Mouse (Mus musculus) forebrain, postnatal 0 days (tissue): ENCODE results near the gene Itih3. TPM values are rescaled to one million over a fixed set of nuclear protein-coding genes. Genes with fewer than 3 reads are reported as not detected.
A peak's percentile ranks its signal among the peaks of the same experiment; 100 is the strongest.

ENCODE experiments used
- ATAC-seq: fragments of 200-750 bp; cut with Nextera tagmentation; 2 replicates; pipeline ENCODE4 v1.8.0; 2017; ENCODE audit warnings: mild to moderate bottlenecking, moderate library complexity
- DNase-seq: peaks from one replicate; pipeline ENCODE4 v3.0.0-alpha.2; 2015
- H3K27ac ChIP-seq: fragments of 300-500 bp; sonication (generic); 2 replicates; pipeline ENCODE4 v1.5.1; 2014; ENCODE audit warnings: low read depth, mild to moderate bottlenecking, antibody characterized with exemption, low read length, moderate library complexity, mixed read lengths
- H3K27me3 ChIP-seq: fragments of 300-500 bp; sonication (generic); 2 replicates; pipeline ENCODE4 v1.6.1; 2014; ENCODE audit warnings: mild to moderate bottlenecking, low read length, mixed read lengths; ENCODE audit not compliant: insufficient read depth
- H3K36me3 ChIP-seq: fragments of 300-500 bp; sonication (generic); 2 replicates; pipeline ENCODE4 v1.6.1; 2014; ENCODE audit warnings: mild to moderate bottlenecking, moderate library complexity; ENCODE audit not compliant: insufficient read depth
- H3K4me1 ChIP-seq: fragments of 300-500 bp; sonication (generic); 2 replicates; pipeline ENCODE4 v1.6.1; 2014; ENCODE audit warnings: antibody characterized with exemption; ENCODE audit not compliant: insufficient read depth
- H3K4me2 ChIP-seq: fragments of 300-500 bp; sonication (generic); 2 replicates; pipeline ENCODE4 v1.6.1; 2014; ENCODE audit warnings: low read depth, mild to moderate bottlenecking, moderate library complexity
- H3K4me3 ChIP-seq: fragments of 300-500 bp; sonication (generic); 2 replicates; pipeline ENCODE4 v1.5.1; 2014; ENCODE audit warnings: low read depth, low read length, mixed read lengths
- H3K9ac ChIP-seq: fragments of 300-500 bp; sonication (generic); 2 replicates; pipeline ENCODE4 v1.6.1; 2014; ENCODE audit warnings: mild to moderate bottlenecking
- H3K9me3 ChIP-seq: fragments of 300-500 bp; sonication (generic); 2 replicates; pipeline ENCODE4 v1.6.1; 2016; ENCODE audit warnings: low read length
- CTCF ChIP-seq: sonication (generic); IDR thresholded peaks from 2 replicates; pipeline ENCODE4 v1.5.1; 2016; ENCODE audit warnings: antibody characterized with exemption, control low read depth, low read depth
- WGBS: fragments of 180-500 bp; shearing (Covaris S2); extraction: QIAGEN DNeasy Blood & Tissue Kit; methylation state at CpG from one replicate; pipeline ENCODE4 v1.1.7; 2014; 5-methylcytosine and 5-hydroxymethylcytosine counted together
- polyA plus RNA-seq: library from polyadenylated mRNA; unstranded; fragments of >200 nt; fragmentation: Nextera tagmentation; extraction: Ambion mirVana; gene quantifications from 2 replicates; pipeline ENCODE4 v1.2.1, GENCODE M21; 2015
- total RNA-seq: library from RNA; depleted of rRNA; stranded (reverse); fragments of >200 nt; gene quantifications from 2 replicates; pipeline ENCODE4 v1.2.3, GENCODE M21; 2014; rRNA removed

Itih3 gene
- total RNA-seq (4.1 and 5.9 TPM in 2 replicates), polyA plus RNA-seq (2.1 and 4.8 TPM in 2 replicates)

- Histone ChIP-seq H3K36me3 (no peaks in the 10 kb centered on the region), H3K27me3 (no peaks in the 10 kb centered on the region), H3K4me3 (no peak within 1 kb of the TSS), H3K4me2 (no peak within 1 kb of the TSS), H3K4me1 (no peaks in the 10 kb centered on the region), H3K27ac (no peak within 1 kb of the TSS), H3K9me3 (no peaks in the 10 kb centered on the region), H3K9ac (no peak within 1 kb of the TSS)
- TF ChIP-seq CTCF: no peak
- ATAC-seq (peak; percentile 60), DNase-seq (peak; percentile 12)
- WGBS: 70% methylated on average over 6 of the region's 6 CpGs
These were observed at the start of gene Itih3 for GRCm38 (mm10) chr14:30923375-30924105. Gene Itih3, minus strand, starts transcription at chr14:30923760.

GRCm38 (mm10) chr14:30960366-30960765 is 36.8 kb upstream of the Itih3 start:
- no peak overlapping the region for H3K9ac ChIP-seq
- no peak overlapping the region for H3K27ac ChIP-seq
- DNase-seq (no peak), ATAC-seq (no peak)
- 100% methylated on average over 1 of the region's 1 CpGs for WGBS
- H3K36me3 ChIP-seq: peaks cover 33% of the 10 kb centered on the region
- no peaks in the 10 kb centered on the region for H3K4me1 ChIP-seq
- no peak overlapping the region for H3K4me3 ChIP-seq
- no peak for TF ChIP-seq CTCF
- H3K4me2 ChIP-seq: no peak overlapping the region
- no peaks in the 10 kb centered on the region for H3K27me3 ChIP-seq
- H3K9me3 ChIP-seq: no peaks in the 10 kb centered on the region

- Histone ChIP-seq H3K27me3 (no peaks in the 10 kb centered on the region), H3K9ac (no peak overlapping the region), H3K4me3 (no peak overlapping the region), H3K4me1 (no peaks in the 10 kb centered on the region), H3K9me3 (no peaks in the 10 kb centered on the region), H3K4me2 (no peak overlapping the region), H3K36me3 (peaks cover 36% of the 10 kb centered on the region), H3K27ac (no peak overlapping the region)
- ATAC-seq: no peak
- no peak for TF ChIP-seq CTCF
- WGBS: 94% methylated on average over 4 of the region's 4 CpGs
- DNase-seq: no peak
These were observed 35.5 kb upstream of the Itih3 start for GRCm38 (mm10) chr14:30959031-30959430.

- Histone ChIP-seq H3K9me3 (no peaks in the 10 kb centered on the region), H3K27me3 (no peaks in the 10 kb centered on the region), H3K4me2 (no peak overlapping the region), H3K27ac (no peak overlapping the region), H3K36me3 (peaks cover 36% of the 10 kb centered on the region), H3K9ac (no peak overlapping the region), H3K4me1 (no peaks in the 10 kb centered on the region), H3K4me3 (no peak overlapping the region)
- 76% methylated on average over 2 of the region's 2 CpGs for WGBS
- no peak for TF ChIP-seq CTCF
- ATAC-seq (no peak), DNase-seq (no peak)
These were observed 35.0 kb upstream of the Itih3 start for GRCm38 (mm10) chr14:30958517-30958916.

- ATAC-seq (peak; percentile 100), DNase-seq (peak; percentile 98)
- Histone ChIP-seq H3K27me3 (no peaks in the 10 kb centered on the region), H3K4me3 (peak within 1 kb of the TSS; percentile 71), H3K4me2 (peak within 1 kb of the TSS; percentile 64), H3K9me3 (no peaks in the 10 kb centered on the region), H3K27ac (peak within 1 kb of the TSS; percentile 79), H3K9ac (peak within 1 kb of the TSS; percentile 78), H3K4me1 (peaks cover 4% of the 10 kb centered on the region; the same call in 1 of the 2 replicates), H3K36me3 (peaks cover 3% of the 10 kb centered on the region; the same call in 1 of the 2 replicates)
- 2% methylated on average over 57 of the region's 57 CpGs for WGBS
- TF ChIP-seq CTCF: peak; percentile 57
These were observed 27.7 kb upstream of the Itih3 start, which contains the start of gene Nek4 for GRCm38 (mm10) chr14:30951154-30951825. Gene Nek4, plus strand, starts transcription at chr14:30951377.

- H3K9me3 ChIP-seq: no peaks in the 10 kb centered on the region
- peaks cover 3% of the 10 kb centered on the region; the same call in 1 of the 2 replicates for H3K36me3 ChIP-seq
- H3K27ac ChIP-seq: no peak overlapping the region
- peaks cover 4% of the 10 kb centered on the region; the same call in 1 of the 2 replicates for H3K4me1 ChIP-seq
- DNase-seq (no peak), ATAC-seq (no peak)
- no peak overlapping the region for H3K4me2 ChIP-seq
- 95% methylated on average over 10 of the region's 10 CpGs for WGBS
- H3K27me3 ChIP-seq: no peaks in the 10 kb centered on the region
- no peak for TF ChIP-seq CTCF
- H3K9ac ChIP-seq: no peak overlapping the region
- H3K4me3 ChIP-seq: no peak overlapping the region
These were observed 26.4 kb upstream of the Itih3 start for GRCm38 (mm10) chr14:30949986-30950385.

GRCm38 (mm10) chr14:30944745-30945144 is 21.2 kb upstream of the Itih3 start:
- no peak overlapping the region for H3K27ac ChIP-seq
- H3K9ac ChIP-seq: no peak overlapping the region
- no peaks in the 10 kb centered on the region for H3K36me3 ChIP-seq
- no peak overlapping the region for H3K4me2 ChIP-seq
- no peaks in the 10 kb centered on the region for H3K4me1 ChIP-seq
- TF ChIP-seq CTCF: no peak
- ATAC-seq (no peak), DNase-seq (no peak)
- WGBS: 94% methylated on average over 2 of the region's 2 CpGs
- no peak overlapping the region for H3K4me3 ChIP-seq
- no peaks in the 10 kb centered on the region for H3K27me3 ChIP-seq
- H3K9me3 ChIP-seq: no peaks in the 10 kb centered on the region
